Mouse (Mus musculus) cerebral cortex, adult 2 months (tissue): ENCODE measurements around the gene Lamc2.

Experiments
- WGBS: fragments of 180-500 bp; shearing (Covaris S2); methylation state at CpG from one replicate; pipeline ENCODE4 v1.1.7; 2018; 5-methylcytosine and 5-hydroxymethylcytosine counted together

The Lamc2 gene

DNA sequence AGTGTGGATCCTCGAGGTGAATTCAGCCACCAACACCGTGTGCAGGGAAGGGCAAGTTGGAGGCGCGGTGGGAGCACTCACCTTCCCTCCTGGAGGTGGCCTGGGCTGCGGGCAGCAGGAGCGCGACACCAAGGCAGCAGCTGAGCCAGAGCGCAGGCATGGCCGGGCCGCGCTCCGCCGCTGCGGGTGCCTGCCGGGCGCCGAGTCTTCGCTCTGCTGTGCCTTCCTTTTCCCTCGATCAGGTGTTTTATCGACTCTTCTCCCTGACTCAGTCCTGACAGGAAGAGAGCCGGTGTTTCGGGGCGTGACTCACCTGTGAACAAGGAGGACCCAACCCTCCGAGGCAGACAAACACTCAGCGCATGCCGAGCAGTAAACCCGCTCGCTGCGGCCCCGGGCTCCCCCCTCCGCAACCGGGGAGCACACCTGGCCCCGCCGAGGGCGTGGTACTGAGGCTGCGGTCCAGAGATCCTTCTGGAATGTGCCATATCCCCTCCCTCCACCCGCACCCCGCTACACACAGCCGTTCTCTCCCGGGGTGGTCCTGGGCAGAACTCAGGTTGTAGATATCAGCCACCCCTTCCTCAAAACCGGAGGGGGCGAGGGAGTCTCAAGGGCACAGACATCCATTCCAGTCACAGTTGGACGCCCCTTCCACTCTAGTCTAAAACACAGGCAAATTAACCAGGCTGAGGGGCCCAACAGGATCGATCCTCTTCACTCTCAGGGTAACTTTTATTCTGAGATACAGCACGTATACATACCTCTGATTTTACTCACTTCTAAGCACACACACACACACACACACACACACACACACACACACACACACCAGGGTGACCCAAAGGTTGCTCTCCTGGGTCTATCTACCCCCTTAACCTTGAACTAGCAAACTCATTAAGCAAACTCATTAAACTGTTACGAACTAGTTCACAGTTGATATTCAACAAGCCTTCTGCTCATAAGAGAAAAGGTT is at the start of gene Lamc2:
TSS of gene Lamc2 (minus strand) at position 620 of the 976 bp plus-strand sequence.
- WGBS = 8% methylated on average over 46 of the region's 46 CpGs

DNA sequence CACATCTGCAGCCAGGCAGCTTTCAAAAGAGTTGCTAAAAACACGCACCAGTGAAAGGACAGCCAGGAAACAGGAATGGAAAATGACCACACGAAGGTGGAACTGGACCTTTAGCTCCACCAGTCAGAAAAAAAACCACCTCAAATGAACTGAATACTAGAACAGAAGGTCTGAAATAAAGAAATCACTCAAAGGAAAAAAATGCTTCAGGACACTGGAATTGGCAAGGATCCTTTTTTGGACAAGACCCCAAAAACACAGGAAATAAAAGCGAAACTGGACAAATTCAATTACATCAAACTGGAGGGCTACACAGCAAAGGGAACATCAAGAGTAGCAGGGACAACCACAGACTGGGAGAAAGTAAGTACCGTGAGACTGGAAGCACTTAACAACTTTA is 49.3 kb upstream of the Lamc2 start:
- 44% methylated on average over 4 of the region's 4 CpGs for WGBS

DNA sequence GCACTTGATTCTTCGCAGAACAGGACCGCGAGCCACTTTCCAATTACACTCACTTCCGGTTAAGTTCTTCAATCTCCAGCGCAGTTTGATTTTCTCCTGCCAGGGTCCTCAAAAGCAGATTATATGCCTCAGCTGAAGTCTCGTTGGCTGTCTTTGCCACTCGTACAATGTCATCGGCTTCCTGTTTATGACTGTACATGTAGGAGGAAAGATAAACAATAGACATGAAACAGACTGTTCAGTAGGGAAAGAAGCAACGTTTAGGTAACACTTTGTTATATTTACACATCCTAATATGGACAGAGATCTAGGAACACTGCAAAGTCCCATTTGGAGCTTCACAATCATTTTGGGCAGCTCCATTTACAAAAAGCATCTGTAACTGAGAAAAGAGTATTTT is 45.4 kb upstream of the Lamc2 start:
- 82% methylated on average over 9 of the region's 9 CpGs for WGBS

DNA sequence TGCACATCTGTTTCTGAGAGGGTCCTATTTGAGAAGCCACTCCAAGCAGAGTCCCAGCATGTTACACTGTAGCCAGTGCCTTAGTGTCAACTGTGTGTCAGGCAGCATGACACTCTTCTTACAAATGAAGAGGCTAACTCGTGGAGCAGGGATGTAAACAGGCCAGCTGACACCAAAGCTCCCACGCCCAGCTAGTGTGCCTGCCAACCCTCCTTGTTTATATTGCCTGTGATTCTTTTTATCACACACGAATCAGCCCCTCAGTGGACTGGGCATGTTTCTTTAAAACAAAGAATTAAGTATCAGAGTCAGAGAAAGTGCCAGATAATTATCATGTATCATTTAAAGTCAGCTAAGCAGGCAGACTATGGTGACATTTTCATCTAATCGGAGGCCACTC is 41.7 kb upstream of the Lamc2 start:
- 54% methylated on average over 4 of the region's 4 CpGs for WGBS

DNA sequence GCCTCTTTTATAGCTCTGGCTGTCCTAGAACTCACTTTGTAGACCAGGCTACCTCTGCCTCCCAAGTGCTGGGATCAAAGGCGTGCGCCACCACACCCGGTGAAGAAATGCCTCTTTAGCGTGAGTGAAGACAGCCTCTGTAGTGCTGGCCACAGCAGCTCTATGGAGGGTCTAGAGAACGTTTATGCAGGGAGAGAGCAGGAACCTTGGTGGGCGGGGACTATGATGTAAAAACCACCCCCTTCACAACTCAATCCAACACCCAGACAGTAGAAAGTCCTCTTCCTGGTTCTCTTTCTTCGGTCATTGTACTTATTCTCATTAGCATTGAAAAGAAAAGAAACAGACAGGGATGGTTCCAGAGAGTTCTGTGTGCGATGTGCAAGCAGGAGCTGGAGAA is 40.8 kb upstream of the Lamc2 start:
- 81% methylated on average over 8 of the region's 8 CpGs for WGBS

DNA sequence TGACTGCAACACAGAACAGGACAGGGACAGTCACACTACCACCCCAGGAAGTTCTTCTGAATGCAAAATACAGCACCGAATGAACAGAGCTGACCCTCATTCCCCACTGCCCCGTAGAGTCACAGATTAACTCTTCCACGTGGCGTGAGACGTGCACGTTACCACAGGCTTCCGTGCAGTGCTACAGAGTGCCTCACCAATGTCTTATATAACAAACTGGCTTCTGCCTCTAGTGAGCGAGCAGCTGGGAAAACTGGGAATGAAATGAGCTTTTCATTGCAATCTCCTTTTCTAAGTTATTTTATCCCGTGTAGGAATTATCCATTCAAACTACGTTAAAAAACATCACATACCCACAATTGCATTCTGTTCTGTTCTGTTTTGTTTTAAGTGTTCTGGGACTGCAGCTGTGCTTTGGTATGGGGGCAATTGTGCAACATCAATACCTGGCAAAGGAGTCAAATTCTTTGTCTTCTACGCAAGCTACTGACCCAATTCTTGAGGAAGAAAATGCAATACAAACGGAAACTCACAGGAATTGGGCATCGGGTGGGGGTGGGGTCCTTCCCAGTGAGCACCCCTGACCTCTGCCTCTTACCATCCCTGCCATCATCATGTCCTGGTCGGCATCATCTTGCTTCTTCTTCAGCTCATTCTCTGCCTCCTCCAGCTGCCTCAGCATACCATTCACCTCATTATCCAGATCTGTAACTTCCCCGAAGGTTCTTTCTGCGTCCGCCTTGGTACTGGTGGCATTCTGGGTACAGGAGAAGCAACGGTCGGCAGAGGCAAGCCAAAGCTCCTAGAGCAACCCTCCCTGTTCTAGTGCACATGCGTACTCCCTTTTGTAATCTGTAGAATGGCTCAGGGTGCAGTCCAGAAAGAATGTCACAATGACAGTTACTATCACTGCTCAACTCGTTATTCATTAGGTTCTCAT is 39.8 kb upstream of the Lamc2 start:
- WGBS = 46% methylated on average over 21 of the region's 21 CpGs

DNA sequence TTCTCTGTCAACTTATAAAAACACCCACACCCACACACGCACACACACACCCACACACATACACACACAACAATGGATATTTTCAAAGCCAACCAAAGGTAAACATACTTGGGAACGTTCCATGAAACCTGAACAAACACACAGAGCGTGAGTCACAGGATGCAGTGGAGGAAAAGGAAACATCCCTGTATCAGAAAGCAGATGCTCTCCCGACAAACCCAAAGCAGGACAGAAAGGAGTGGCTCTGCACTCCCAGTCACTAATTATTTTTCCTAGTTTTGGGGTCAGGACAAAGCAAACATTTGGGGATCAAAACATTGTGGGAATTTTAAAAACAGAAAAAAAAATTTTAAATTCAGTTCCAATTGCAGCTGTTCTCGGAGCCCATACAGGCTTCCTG is 38.1 kb upstream of the Lamc2 start:
- WGBS = 48% methylated on average over 5 of the region's 5 CpGs

DNA sequence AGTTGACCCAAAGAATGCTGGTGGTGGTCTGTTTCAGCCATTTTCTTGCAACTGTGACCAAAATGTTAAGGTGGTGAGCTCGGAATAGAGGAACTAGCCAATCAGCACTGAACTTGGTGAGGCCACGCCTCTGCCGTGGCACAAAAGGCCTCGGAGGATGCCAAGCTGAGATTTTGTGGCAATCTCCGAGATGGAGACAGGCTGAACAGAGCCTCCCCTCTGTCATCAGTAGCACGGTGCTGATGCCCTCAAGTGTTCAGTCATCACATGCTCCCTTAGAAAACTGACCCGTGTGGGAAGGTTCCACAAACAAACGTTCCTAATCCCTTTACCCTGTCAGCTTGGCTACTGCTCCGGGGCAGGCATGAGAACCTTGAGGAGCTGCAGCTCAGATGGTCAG is 33.1 kb upstream of the Lamc2 start:
- WGBS = 58% methylated on average over 9 of the region's 9 CpGs

DNA sequence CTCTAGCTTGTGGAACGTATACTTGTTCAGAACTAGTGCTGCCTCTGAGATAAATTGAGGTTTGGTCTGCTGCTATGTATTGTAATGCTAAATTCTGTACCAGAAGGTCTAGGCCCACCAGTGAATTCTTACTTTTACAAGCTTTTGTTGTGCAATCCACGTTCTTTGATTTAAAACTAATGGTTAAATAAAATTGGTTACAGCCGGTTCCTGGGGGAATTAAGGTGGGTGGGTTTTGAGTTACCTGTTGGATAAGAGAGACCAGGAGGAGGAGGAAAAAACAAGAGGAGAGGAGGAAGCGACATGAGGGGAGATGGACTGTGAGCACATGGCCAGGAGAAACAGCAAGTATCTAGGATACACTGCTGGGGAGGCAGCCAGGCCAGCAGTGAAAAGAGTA is 30.3 kb upstream of the Lamc2 start:
- 85% methylated on average over 4 of the region's 4 CpGs for WGBS

DNA sequence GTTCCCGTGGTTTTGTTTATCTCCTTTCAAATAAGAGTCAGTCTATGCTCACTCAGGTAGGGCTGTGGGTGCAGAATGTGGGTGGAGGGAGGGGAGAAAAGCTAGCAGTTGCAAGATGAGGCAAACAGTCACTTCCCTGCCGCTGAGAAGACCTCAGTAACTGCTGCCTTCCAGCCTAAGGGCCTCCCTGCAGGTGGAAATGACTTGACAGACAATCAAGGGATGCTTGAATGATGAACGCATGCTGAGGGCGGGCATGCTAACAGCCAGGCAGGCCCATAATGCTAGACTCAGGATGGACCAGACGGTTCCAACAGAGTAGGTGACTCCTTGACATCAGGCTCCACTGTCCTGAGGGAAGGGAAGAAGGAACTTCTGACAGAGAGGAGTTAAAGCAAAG is 29.4 kb upstream of the Lamc2 start:
- 88% methylated on average over 5 of the region's 5 CpGs for whole genome bisulfite sequencing

DNA sequence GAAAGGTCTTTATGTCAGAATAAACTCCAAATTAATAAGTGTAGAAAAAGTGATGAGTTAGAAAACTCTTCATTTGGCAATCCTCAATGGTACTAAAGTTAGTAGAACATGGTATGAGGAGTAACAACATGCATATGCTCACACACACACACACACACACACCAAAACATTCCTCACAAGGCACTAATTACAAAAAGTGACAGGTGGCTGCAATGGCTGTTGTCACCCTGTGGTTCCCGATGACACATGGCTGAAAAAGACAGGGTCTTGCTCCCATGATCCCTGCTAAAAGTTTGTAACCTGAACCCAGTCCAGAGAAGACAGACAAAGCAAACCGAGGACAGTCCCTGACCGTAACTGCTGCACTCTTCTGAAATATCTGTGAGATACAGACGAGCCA is 24.7 kb upstream of the Lamc2 start:
- 79% methylated on average over 4 of the region's 4 CpGs for WGBS

DNA sequence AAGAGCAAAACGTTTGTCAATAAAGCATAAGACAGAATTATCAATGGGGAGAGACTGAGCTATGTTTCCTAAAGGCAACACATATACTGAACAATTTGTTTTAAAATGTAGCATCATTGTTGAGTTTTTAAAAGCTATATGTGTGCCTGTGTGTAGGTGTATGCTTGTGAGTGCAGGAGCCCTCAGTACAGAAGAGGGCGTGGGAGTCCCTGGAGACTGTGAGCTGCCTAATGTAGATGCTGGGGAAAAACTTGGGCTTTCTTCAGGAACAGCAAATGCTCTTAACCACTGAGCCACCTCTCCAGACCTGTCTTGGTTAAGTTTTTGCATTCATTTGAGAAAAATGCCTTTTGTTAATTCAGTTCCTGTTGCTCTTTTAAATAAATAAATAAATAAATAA is 24.0 kb upstream of the Lamc2 start:
- WGBS = 57% methylated on average over 2 of the region's 2 CpGs

DNA sequence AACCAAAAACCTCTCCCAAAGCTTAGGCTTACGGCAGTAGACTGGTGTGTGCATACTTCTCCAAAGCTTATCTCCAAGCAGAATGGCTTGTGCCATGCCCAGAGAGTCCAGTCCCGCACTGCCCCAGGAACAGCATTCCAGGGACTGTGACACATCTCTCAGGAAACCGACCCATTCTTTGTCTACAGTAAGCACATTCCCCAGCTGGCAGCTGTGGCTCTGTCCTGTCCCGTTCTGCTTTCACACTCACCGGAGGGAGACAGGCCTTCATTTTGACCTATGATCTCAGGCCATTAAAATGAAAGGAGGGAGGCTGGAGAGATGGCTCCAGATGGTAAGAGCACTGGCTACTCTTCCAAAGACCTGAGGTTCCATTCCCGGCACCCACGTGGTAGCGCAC is 15.9 kb upstream of the Lamc2 start:
- WGBS = 63% methylated on average over 8 of the region's 8 CpGs

DNA sequence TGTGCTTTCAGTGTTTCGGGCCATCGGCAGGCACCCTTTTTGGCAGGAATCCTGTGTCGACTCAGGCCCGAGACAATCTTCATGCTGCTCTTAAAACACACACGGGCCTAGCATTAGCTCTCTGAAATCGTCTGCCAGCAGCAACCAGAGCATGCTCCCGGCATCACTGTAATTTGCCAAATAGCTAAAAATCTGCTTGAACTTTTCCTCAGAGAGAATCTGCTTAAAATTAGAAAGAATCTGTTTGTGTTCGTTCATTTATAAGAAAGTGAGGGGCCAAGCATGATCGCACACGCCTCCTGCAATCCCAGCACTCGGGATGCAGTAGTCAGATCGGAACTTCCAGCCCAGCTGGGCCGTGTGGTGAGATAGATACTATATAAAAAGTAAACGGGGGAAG is 15.2 kb upstream of the Lamc2 start:
- WGBS = 31% methylated on average over 14 of the region's 14 CpGs

DNA sequence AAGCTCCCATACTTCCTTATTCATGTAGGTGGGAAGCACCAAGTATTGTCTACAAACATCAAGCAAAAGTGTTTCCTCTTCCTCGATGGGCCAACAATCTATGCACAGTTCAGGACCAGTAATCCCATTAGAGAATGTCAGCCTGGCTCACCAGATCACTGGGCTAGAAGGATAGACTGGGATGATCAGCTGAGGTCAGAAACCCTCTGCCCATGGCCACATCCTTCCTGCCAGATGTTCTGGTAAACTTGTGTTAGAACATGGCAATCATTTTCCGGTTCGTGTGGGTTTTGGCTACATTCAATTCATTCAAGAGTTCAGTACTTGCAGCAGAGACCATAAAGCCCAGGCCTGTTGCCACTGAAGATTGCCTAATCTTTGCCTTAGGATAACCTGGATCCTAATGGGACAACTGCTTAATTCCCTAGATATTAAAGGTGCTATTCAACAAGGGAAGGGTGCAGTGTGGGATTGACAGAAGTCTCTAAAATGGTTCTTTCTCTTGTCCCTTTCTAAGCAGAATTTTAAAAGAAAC is 11.1 kb upstream of the Lamc2 start:
- 67% methylated on average over 3 of the region's 3 CpGs for WGBS

DNA sequence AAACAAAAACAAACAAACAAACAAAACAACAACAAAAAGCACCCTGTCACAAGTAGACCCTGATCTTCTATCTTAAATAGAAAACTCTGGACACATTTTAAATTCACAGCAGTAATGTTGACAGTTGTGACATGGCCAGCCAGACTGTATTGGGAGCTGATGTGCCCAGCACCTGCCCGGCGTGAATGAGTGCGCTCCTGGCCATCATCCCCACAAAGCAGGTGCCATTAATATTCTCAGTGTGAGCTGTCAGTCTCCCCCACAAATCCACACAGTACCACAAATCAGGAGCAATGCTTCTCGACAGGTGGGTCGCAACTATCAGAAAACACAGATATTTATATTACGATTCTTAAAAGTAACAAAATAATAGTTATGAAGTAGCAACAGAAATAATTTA is 6.7 kb upstream of the Lamc2 start:
- WGBS = 93% methylated on average over 6 of the region's 6 CpGs

DNA sequence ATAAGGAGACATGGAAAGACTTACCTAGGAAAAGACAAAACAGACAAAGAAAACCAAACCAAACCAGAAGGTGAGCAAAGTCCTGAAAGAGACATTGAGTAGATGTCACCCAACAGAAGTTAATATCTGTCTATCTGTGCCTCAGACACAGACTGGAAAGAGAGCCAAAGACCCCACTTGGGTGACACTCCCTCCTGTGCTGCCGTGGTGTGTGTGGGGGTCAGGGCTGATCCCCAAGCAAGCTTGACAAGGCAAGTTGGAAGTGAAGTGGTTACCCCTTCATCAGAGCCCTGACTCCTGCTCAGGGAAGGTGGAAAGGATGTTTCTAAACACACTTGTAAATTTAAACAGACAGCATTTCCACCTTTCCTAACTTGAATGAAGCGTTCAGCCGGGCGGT is 6.1 kb upstream of the Lamc2 start:
- WGBS = 83% methylated on average over 4 of the region's 4 CpGs

DNA sequence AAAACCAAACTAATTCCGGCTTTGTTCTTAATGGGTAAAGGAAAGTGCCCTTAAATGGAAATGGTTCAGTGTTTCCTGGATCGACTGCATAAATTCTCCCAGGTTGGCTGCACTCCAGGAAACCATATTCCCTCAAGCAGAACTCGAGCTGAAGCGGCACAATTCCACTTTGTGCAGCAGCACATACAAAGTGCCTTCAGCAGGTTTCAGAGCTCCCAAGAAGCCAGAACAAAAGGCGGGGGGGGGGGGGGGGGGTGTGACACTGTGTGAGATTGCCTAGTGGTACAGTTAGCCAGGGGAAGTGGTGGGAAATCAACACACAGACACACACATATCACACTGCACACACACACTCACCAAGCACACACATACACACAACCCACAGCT is 5.7 kb upstream of the Lamc2 start:
- WGBS = 6% methylated on average over 5 of the region's 5 CpGs

DNA sequence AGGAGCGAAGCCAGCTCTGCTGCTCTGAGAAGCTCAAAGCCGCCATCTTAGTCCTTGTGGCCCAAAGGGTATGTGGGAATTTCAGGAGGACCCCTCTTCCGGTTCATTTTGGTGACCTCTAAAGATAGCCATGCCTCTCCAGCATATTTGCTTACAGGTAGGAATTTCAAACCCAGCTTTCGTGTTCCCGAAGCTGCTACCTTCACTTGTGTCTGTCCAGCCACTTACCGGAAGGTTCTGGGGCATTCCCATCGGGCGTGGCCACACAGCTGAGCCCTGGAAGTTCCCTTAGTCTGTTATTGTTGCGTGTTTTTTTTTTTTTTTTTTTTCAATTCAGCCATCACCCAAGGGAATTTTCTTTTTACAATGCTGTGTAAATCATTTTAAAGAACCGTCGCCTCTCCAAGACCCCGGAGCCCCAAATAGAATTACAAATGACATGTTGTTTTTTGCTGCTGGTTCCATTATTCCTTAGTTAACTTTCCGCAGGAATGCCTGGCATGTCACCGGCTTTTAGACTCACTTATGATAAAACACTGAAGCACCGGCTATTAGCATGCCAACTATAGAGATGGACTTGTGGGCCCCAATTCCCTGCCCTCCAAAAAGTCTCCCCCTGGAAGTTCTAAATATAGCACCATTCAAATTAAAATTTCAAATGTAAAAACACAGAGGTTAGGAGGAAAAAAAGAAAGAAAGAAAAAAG is 5.1 kb upstream of the Lamc2 start:
- WGBS = 63% methylated on average over 15 of the region's 15 CpGs

DNA sequence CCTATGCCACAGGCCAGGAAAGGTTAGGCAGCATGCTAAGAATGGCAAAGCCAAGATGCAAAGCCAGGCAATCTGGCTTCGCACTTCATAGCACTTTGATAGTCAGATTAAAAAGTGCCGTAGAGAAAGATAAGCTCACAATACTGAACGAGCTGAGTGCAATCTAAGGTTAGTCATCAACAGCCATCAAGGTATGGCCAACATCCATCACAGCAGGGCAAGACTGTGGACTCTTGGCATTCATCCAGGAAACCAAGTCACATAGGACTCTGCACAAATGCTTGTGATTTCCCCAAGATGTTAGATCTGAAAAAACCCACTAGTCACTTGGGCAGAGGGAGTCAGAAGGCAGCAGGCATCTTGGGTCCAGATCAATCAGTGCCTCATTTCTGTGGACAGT is 1.8 kb upstream of the Lamc2 start:
- WGBS = 90% methylated on average over 3 of the region's 3 CpGs

DNA sequence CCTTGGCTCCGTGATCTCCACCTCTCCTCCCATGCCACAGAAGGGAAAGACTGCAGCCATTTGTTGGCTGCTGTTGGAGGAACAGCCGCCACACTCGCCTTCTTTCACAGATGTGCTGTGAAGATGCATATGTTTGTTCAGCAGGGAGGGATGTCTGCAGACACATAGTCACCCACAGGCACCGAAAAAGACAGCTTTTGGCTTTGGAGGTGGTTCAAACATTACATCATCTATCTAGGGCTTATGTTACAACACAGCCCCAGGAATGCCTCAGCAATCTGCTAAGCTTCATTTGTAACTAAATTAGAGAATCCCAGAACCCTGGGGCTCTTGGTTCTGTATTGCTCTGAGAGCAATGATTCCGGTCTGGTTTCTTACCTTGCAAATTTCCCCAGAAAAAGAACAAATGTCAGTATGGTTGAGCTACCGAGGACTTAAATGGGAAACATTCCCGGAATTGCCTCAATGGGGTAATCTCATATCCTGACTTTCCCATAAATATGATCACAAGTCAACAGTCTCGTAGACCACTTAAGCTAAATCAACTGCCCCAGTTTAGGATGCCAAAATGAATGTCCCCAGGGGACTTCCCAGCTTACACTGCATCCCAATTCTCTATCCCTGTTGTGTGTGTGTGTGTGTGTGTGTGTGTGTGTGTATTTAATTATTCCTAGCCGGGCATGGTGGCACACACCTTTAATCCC is 5.5 kb downstream of the Lamc2 start:
- 40% methylated on average over 9 of the region's 9 CpGs for WGBS
